Mouse (Mus musculus): Measurements from ENCODE around the gene Ggps1. TPM values are rescaled to one million over a fixed set of nuclear protein-coding genes. Genes with fewer than 3 reads are reported as not detected.

Ggps1 gene
- polyA plus RNA-seq (2015; fragmentation: Nextera tagmentation; extraction: Ambion mirVana), result 11.9 and 12.2 TPM in 2 replicates

DNA sequence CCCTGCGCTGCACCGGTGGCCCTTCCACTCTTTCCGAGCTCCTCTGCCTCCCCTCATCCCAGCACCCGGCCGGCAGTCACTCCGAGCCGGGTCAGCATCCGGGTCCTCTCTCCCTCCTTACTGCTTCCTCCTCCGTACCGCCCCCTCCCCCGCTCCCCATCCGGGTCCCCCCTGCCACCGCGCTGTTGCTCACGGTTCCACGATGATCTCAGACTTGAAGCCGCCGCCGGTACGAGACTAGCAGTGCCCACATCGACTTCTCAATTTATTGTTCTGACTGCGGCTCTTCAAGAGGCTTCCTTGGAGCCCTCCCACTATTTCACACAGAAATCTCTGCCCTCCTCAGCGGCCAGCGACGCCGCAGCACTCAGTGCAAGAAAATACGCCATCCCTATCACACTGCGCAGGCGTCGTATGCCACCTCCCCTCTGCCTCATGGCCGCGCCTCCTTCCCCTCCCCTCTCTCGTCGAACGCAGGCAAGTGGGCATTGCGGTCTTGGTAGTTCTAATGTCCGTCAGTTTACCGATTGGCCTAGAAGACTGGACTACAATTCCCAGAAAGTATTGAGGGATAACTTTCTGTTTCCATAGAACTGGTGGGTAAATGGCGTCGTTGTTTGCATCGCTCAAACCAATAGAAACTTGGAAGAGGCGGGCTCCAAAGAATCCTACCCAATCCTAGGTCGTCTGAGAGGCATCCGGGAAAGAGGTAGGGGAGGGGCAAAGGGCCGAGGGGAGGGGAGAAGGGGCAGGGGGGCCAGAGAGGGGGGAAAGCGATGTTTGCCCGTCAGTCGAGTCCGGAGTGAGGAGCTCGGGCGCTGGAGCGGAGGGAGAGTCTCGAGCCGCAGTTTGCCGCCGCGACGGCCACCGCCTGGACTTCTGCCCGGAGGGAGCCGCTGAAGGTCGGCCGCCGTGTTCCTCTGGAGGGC lies at the start of gene Ggps1, which contains the start of gene Arid4b:
TSS of gene Ggps1 (minus strand) at position 476 of the 929 bp plus-strand sequence.
TSS of gene Arid4b (plus strand) at position 220 of the 929 bp plus-strand sequence.
- Histone ChIP-seq H3K4me2 (ENCODE audit: low read depth, low read length) (peak within 1 kb of the TSS; percentile 86), H3K36me3 (ENCODE audit: control insufficient read depth, insufficient read depth) (no peaks in the 10 kb centered on the region; the same call in 1 of the 2 replicates), H3K9ac (ENCODE audit: low read depth, low read length) (peak within 1 kb of the TSS; percentile 100), H3K4me1 (ENCODE audit: control insufficient read depth, low read depth, low read length) (peaks cover 13% of the 10 kb centered on the region), H3K27ac (ENCODE audit: low read length) (peak within 1 kb of the TSS; percentile 97), H3K27me3 (ENCODE audit: control insufficient read depth, insufficient read depth, low read depth, low read length) (no peaks in the 10 kb centered on the region), H3K4me3 (ENCODE audit: low read depth, low read length) (peak within 1 kb of the TSS; percentile 99), H3K9me3 (replicated peaks; ENCODE audit: control insufficient read depth, low read length) (no peaks in the 10 kb centered on the region)
- ATAC-seq (ENCODE audit: low read depth), result peak; percentile 93
- WGBS (ENCODE audit: insufficient replicate concordance), result under 1% methylated on average over 63 of the region's 64 CpGs

DNA sequence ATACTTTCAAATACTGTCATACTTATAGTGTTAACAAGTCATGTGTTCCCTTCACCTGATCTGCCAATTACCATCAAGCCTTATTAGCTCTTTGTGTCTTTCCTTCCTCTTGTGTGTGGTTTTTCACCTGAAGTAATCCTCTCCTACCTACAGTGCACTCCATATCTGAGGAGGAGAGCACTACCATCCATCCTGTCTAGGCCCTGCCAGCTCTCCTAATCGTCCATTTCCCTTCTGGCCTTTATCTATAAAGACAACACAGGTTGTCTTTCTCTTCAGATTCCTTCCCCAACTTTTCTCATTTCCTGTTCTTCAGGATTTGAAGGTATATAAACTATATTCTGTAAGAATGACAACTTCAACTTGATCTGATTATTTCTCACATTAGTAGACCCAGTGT lies 47.9 kb upstream of the Ggps1 start:
- Histone ChIP-seq H3K36me3 (ENCODE audit: control insufficient read depth, insufficient read depth) (no peaks in the 10 kb centered on the region), H3K27me3 (ENCODE audit: control insufficient read depth, insufficient read depth, low read depth, low read length) (no peaks in the 10 kb centered on the region), H3K4me3 (ENCODE audit: low read depth, low read length) (no peak overlapping the region), H3K9ac (ENCODE audit: low read depth, low read length) (no peak overlapping the region), H3K4me2 (ENCODE audit: low read depth, low read length) (no peak overlapping the region), H3K4me1 (ENCODE audit: control insufficient read depth, low read depth, low read length) (no peaks in the 10 kb centered on the region), H3K27ac (ENCODE audit: low read length) (no peak overlapping the region), H3K9me3 (replicated peaks; ENCODE audit: control insufficient read depth, low read length) (no peaks in the 10 kb centered on the region)
- no peak for ATAC-seq (ENCODE audit: low read depth)
- WGBS (ENCODE audit: insufficient replicate concordance), result 16% methylated on average over 1 of the region's 1 CpGs

DNA sequence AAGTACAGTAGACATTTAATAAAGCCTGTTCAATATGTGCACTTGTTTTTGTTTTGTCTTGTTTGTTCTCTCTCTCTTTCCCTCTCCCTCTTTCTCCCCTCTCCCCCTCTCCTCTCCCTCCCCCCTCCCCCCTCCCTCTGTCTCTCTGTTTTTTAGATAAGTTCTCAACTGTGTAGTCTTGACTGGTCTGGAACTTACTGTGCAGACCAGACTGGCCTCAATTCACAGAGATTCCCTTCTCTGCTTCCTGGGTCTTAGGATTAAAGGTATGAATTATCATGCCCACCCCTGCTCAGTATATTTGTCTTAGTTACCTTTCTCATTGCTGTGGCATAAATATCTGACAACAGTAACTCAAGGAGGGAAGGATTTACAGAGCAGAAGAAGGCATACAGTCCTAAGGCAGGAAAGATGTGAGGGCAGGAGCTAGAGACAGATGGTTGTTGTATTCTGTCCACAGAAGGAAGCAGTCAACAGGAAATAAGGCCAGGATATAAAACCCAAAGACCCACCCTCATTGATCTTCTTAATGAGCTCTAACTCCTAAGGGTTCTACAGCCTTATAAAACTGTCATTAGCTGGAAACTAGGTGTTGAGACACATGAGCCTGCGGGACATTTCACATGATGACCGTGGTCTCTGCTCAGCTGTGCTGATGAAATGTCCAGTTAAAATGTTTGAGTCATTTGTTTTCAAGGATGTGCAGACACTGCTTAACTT lies 47.0 kb upstream of the Ggps1 start:
- no peaks in the 10 kb centered on the region for H3K4me1 ChIP-seq (ENCODE audit: control insufficient read depth, low read depth, low read length)
- no peak overlapping the region for H3K4me2 ChIP-seq (ENCODE audit: low read depth, low read length)
- no peak overlapping the region for H3K4me3 ChIP-seq (ENCODE audit: low read depth, low read length)
- H3K36me3 ChIP-seq (ENCODE audit: control insufficient read depth, insufficient read depth), result no peaks in the 10 kb centered on the region
- no peak for ATAC-seq (ENCODE audit: low read depth)
- no peak overlapping the region for H3K27ac ChIP-seq (ENCODE audit: low read length)
- no peaks in the 10 kb centered on the region for H3K27me3 ChIP-seq (ENCODE audit: control insufficient read depth, insufficient read depth, low read depth, low read length)
- 72% methylated on average over 2 of the region's 2 CpGs for WGBS (ENCODE audit: insufficient replicate concordance)
- no peak overlapping the region for H3K9ac ChIP-seq (ENCODE audit: low read depth, low read length)
- H3K9me3 ChIP-seq (replicated peaks; ENCODE audit: control insufficient read depth, low read length), result no peaks in the 10 kb centered on the region

DNA sequence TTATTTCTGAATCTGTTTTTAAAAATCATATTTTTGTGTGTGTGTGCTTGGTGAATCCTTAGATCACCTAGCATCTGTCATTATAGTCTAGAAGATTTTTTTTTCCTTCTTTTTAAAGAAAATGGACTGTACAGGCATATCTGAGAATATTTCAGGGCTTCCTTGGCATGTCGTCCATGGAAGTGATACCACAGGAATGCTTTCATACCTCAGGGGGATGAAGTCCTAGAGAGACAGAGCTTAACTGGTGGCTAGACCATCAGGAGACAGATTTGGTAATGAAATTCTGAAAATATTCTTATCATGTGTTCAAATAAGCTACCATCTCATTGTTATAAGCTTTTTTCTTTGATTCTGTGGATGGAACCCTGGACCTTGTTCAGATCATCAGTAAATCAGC lies 39.7 kb upstream of the Ggps1 start:
- no peaks in the 10 kb centered on the region for H3K27me3 ChIP-seq (ENCODE audit: control insufficient read depth, insufficient read depth, low read depth, low read length)
- no peak for ATAC-seq (ENCODE audit: low read depth)

DNA sequence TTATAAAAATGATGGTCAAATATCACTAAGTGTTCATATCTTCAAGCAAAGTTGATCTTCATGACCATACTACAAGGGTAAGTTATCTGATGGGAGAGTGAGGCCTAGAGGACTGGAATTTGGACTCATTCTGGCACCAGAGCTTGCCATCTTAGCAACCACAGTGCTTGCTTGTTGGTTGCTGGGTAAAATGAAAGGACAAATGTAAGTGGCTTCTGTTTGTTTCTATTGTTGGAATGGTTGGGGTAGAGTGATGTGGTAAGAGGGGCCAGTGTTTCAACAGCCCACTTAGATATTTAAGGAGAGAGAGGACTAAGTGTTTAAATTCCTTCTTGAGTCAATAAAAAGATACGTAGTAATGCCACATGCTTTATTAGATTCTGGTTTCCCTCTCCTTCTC lies 25.4 kb upstream of the Ggps1 start:
- Histone ChIP-seq H3K9ac (ENCODE audit: low read depth, low read length) (no peak overlapping the region), H3K9me3 (replicated peaks; ENCODE audit: control insufficient read depth, low read length) (no peaks in the 10 kb centered on the region), H3K4me2 (ENCODE audit: low read depth, low read length) (no peak overlapping the region), H3K36me3 (ENCODE audit: control insufficient read depth, insufficient read depth) (no peaks in the 10 kb centered on the region), H3K27ac (ENCODE audit: low read length) (no peak overlapping the region), H3K4me3 (ENCODE audit: low read depth, low read length) (no peak overlapping the region), H3K27me3 (ENCODE audit: control insufficient read depth, insufficient read depth, low read depth, low read length) (no peaks in the 10 kb centered on the region), H3K4me1 (ENCODE audit: control insufficient read depth, low read depth, low read length) (no peaks in the 10 kb centered on the region)
- WGBS (ENCODE audit: insufficient replicate concordance), result 76% methylated on average over 1 of the region's 1 CpGs
- ATAC-seq (ENCODE audit: low read depth), result no peak

More for the DNA sequence above, 39.7 kb upstream of the Ggps1 start:
- WGBS (ENCODE audit: insufficient replicate concordance), result 52% methylated on average over 1 of the region's 1 CpGs
- Histone ChIP-seq H3K4me1 (ENCODE audit: control insufficient read depth, low read depth, low read length) (no peaks in the 10 kb centered on the region; the same call in 1 of the 2 replicates), H3K36me3 (ENCODE audit: control insufficient read depth, insufficient read depth) (no peaks in the 10 kb centered on the region), H3K27ac (ENCODE audit: low read length) (no peak overlapping the region), H3K9me3 (replicated peaks; ENCODE audit: control insufficient read depth, low read length) (no peaks in the 10 kb centered on the region), H3K4me3 (ENCODE audit: low read depth, low read length) (no peak overlapping the region), H3K9ac (ENCODE audit: low read depth, low read length) (no peak overlapping the region), H3K4me2 (ENCODE audit: low read depth, low read length) (no peak overlapping the region)

DNA sequence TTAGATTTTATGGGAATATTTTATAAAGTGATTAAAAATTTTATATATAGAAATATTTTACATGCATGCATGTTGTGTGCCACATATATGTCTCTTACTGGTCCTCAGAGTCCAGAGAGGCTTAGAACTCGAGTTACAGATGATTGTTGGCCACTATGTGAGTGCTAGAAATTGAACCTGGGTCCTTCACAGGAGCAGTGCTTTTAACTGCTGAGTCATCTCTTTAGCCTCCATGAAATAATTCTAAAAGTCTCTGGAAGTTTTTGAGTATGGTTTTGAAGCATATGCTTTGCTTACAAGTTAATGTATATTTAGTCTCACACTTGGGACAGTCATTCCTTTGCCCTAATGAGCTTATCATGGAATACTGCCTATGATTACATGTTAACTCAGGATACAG lies 12.0 kb upstream of the Ggps1 start:
- no peak overlapping the region for H3K4me3 ChIP-seq (ENCODE audit: low read depth, low read length)
- no peaks in the 10 kb centered on the region for H3K9me3 ChIP-seq (replicated peaks; ENCODE audit: control insufficient read depth, low read length)
- no peaks in the 10 kb centered on the region for H3K36me3 ChIP-seq (ENCODE audit: control insufficient read depth, insufficient read depth)
- no peak overlapping the region for H3K4me2 ChIP-seq (ENCODE audit: low read depth, low read length)
- no peak overlapping the region for H3K9ac ChIP-seq (ENCODE audit: low read depth, low read length)
- no peak overlapping the region for H3K27ac ChIP-seq (ENCODE audit: low read length)
- peaks cover 2% of the 10 kb centered on the region for H3K4me1 ChIP-seq (ENCODE audit: control insufficient read depth, low read depth, low read length)
- H3K27me3 ChIP-seq (ENCODE audit: control insufficient read depth, insufficient read depth, low read depth, low read length), result no peaks in the 10 kb centered on the region
- ATAC-seq (ENCODE audit: low read depth), result no peak
- 45% methylated on average over 1 of the region's 1 CpGs for WGBS (ENCODE audit: insufficient replicate concordance)

DNA sequence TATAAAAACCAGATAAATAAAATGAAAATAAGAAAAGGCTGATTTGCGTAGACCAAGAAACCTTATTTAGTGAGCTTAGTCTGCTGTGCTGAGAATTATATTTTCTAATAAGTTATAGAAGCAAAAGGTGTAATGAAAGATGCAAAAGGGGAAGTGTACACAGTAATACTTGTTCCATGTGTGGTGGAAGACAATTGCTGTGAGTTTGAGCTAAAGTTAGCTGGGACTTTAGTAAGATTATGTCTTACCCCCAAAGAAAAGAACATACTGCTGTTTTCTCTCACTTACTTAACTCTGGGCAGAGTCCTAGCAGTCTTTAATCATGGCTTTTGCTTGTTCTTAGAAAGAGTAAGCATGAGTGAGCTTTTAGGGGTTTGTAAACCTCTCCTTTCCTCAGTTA lies 11.1 kb upstream of the Ggps1 start:
- H3K4me3 ChIP-seq (ENCODE audit: low read depth, low read length), result no peak overlapping the region
- peaks cover 2% of the 10 kb centered on the region for H3K4me1 ChIP-seq (ENCODE audit: control insufficient read depth, low read depth, low read length)
- no peaks in the 10 kb centered on the region for H3K27me3 ChIP-seq (ENCODE audit: control insufficient read depth, insufficient read depth, low read depth, low read length)
- H3K9ac ChIP-seq (ENCODE audit: low read depth, low read length), result no peak overlapping the region
- no peaks in the 10 kb centered on the region for H3K36me3 ChIP-seq (ENCODE audit: control insufficient read depth, insufficient read depth)
- no peaks in the 10 kb centered on the region for H3K9me3 ChIP-seq (replicated peaks; ENCODE audit: control insufficient read depth, low read length)
- no peak overlapping the region for H3K4me2 ChIP-seq (ENCODE audit: low read depth, low read length)
- WGBS (ENCODE audit: insufficient replicate concordance), result 90% methylated on average over 1 of the region's 1 CpGs
- ATAC-seq (ENCODE audit: low read depth), result no peak
- H3K27ac ChIP-seq (ENCODE audit: low read length), result no peak overlapping the region

DNA sequence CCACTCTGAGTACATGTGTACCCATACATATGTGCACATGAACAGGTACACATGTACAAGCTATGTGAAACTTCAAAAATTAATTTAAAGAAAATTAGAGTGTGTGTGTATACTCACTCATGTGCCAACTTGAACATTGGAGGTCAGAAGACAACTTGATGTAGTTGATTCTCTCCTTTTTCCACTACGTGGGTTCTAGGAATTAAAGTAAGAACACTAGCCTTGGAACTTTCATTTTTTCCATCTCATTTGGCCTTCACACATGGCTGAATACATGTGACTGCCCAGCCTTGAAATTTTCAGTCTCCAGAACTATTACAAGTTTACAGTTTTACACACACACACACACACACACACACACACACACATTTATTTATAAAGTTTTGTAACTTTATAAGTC lies 6.0 kb upstream of the Ggps1 start:
- Histone ChIP-seq H3K27me3 (ENCODE audit: control insufficient read depth, insufficient read depth, low read depth, low read length) (no peaks in the 10 kb centered on the region), H3K4me1 (ENCODE audit: control insufficient read depth, low read depth, low read length) (peaks cover 5% of the 10 kb centered on the region), H3K27ac (ENCODE audit: low read length) (no peak overlapping the region), H3K4me2 (ENCODE audit: low read depth, low read length) (no peak overlapping the region), H3K9me3 (replicated peaks; ENCODE audit: control insufficient read depth, low read length) (no peaks in the 10 kb centered on the region), H3K4me3 (ENCODE audit: low read depth, low read length) (no peak overlapping the region), H3K36me3 (ENCODE audit: control insufficient read depth, insufficient read depth) (no peaks in the 10 kb centered on the region; the same call in 1 of the 2 replicates), H3K9ac (ENCODE audit: low read depth, low read length) (no peak overlapping the region)
- WGBS (ENCODE audit: insufficient replicate concordance), result 93% methylated on average over 1 of the region's 1 CpGs
- ATAC-seq (ENCODE audit: low read depth), result no peak

DNA sequence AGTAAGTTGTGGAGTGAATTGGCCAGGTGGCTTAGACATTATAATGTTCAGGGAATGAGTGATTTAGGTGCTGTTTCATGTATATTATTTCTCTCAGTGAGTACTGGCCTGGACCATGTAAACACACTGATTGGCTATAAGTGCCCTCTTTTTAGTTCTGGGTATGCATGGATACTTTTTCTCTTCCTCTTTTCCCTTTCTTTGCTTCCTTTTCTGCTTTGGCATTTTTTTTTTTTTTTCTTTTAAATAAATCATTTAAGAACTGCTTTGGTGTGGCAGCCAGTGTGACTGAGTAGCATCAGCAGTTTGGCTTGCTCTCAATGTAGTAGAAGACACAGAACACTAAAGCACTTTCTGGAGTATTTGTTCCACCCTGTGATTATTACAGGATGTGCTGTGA lies 4.7 kb upstream of the Ggps1 start:
- no peak for ATAC-seq (ENCODE audit: low read depth)
- Histone ChIP-seq H3K4me2 (ENCODE audit: low read depth, low read length) (no peak overlapping the region), H3K9ac (ENCODE audit: low read depth, low read length) (no peak overlapping the region), H3K4me1 (ENCODE audit: control insufficient read depth, low read depth, low read length) (peaks cover 5% of the 10 kb centered on the region), H3K27me3 (ENCODE audit: control insufficient read depth, insufficient read depth, low read depth, low read length) (no peaks in the 10 kb centered on the region), H3K4me3 (ENCODE audit: low read depth, low read length) (no peak overlapping the region), H3K27ac (ENCODE audit: low read length) (no peak overlapping the region), H3K9me3 (replicated peaks; ENCODE audit: control insufficient read depth, low read length) (no peaks in the 10 kb centered on the region), H3K36me3 (ENCODE audit: control insufficient read depth, insufficient read depth) (no peaks in the 10 kb centered on the region; the same call in 1 of the 2 replicates)

Data from liver, embryonic 16.5 days (tissue).